Mouse (Mus musculus): ENCODE results near the gene Ghrl. TPM values are rescaled to one million over a fixed set of nuclear protein-coding genes. Genes with fewer than 3 reads are reported as not detected.

The Ghrl gene
- 169 and 177 TPM in 2 replicates for polyA plus RNA-seq (2015; fragmentation: Nextera tagmentation; extraction: Ambion mirVana)

DNA sequence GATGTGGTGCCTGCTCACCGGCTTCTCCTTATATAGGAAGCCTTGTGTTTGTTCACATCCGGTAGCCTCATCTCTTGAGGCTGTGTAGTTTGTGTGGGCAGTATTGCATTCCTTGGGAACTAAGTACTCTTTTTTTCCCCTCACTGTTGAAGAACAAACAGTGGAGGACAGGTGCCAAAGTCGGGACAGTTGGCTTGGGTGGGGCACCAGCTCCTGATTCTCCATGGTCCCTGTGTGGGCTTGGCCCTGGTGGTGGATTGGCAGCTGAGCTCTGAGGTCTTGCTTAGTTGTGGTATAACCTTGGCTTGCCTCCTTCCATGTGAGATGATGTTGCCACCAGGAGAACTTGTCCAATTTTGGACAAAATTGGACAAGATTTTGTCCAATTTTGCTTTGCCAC is at the start of gene Ghrl:
TSS of gene Ghrl (minus strand) at position 3 of the 400 bp plus-strand sequence.
- ATAC-seq, result no peak
- Histone ChIP-seq H3K36me3 (ENCODE audit: control insufficient read depth, insufficient read depth, low read length) (peaks cover 3% of the 10 kb centered on the region), H3K4me3 (ENCODE audit: low read length) (no peak within 1 kb of the TSS), H3K9me3 (ENCODE audit: control insufficient read depth, low read length) (no peaks in the 10 kb centered on the region), H3K27me3 (replicated peaks; ENCODE audit: control insufficient read depth, insufficient read depth, low read length) (no peaks in the 10 kb centered on the region), H3K9ac (ENCODE audit: low read depth, low read length) (no peak within 1 kb of the TSS), H3K27ac (ENCODE audit: low read length) (no peak within 1 kb of the TSS), H3K4me1 (ENCODE audit: control insufficient read depth, insufficient read depth, low read length) (peaks cover under 1% of the 10 kb centered on the region; the same call in 1 of the 2 replicates), H3K4me2 (ENCODE audit: low read depth, low read length) (no peak within 1 kb of the TSS)
- WGBS, result 70% methylated on average over 3 of the region's 3 CpGs

DNA sequence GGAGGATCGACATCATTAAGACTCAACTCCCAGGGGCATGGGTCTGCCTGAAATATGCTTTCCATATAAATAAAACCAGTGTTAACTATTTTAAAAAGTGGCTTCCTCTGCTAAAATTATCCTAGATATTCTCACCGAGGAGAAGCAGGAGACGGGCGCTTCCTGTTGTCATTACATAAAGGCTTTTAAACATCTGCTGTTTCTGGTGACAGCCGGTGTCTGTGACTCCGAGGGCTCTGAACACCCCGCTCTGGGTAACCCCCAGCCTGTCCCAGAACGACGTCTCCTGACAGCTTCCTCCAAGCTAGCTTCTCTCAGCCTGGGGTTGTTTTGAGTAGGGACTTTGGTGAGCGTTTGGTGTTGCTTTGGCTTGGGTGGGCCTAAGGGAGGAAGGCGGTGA is 49.1 kb upstream of the Ghrl start:
- H3K27ac ChIP-seq (ENCODE audit: low read length), result no peak overlapping the region
- WGBS, result 56% methylated on average over 11 of the region's 11 CpGs
- no peaks in the 10 kb centered on the region for H3K36me3 ChIP-seq (ENCODE audit: control insufficient read depth, insufficient read depth, low read length)
- no peak overlapping the region for H3K4me3 ChIP-seq (ENCODE audit: low read length)
- no peak for ATAC-seq
- no peaks in the 10 kb centered on the region for H3K9me3 ChIP-seq (ENCODE audit: control insufficient read depth, low read length)
- H3K4me2 ChIP-seq (ENCODE audit: low read depth, low read length), result no peak overlapping the region
- no peaks in the 10 kb centered on the region for H3K27me3 ChIP-seq (replicated peaks; ENCODE audit: control insufficient read depth, insufficient read depth, low read length)
- no peak overlapping the region for H3K9ac ChIP-seq (ENCODE audit: low read depth, low read length)
- H3K4me1 ChIP-seq (ENCODE audit: control insufficient read depth, insufficient read depth, low read length), result no peaks in the 10 kb centered on the region

DNA sequence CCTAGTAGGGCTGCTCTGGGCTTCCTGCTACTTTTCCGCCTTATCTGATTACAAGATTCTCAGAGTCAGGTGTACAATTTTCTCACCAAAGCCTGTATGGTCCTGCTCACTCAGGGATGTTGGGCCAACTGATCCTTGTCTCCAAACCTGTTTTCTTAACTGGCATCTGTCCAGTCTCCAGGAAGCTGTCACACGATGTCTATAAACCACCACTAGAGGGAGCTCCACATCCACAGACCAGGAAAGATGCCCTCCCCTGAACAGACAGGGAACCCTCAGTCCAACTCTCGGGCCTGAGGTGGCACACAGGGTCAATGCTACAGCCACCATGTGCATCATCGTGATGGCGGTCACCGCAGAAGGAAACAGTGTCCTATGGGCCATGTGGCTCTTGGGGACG is 42.0 kb upstream of the Ghrl start:
- WGBS, result 27% methylated on average over 7 of the region's 7 CpGs

DNA sequence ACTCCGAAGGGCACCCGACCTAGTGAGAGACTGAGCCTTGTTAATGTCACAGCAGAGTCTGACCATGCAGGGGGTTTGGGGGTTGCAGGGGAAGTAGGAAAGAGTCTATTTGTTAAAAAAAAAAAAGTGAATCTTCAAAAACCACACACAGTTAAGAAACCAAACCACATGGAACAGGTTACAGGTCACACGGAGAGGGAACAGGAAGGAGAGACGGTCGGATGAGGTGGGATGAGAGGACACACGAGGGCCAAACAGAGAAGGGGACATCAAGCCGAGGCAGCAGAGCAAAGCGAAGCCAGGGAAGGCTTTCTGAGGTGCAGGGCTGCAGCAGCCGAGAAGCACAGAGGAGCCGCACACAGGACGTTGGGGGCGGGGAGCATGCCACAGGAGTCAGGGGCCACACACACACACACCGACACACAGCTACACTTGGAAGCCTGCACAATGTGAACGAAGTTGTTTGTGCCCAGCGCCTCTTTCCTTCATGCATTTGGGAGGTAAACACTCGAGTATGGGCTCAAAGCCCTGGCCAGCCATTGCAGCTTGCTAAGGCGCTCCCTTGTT is 29.5 kb upstream of the Ghrl start:
- H3K4me3 ChIP-seq (ENCODE audit: low read length), result no peak overlapping the region
- WGBS, result 55% methylated on average over 17 of the region's 17 CpGs
- H3K27ac ChIP-seq (ENCODE audit: low read length), result no peak overlapping the region
- H3K9ac ChIP-seq (ENCODE audit: low read depth, low read length), result no peak overlapping the region
- H3K36me3 ChIP-seq (ENCODE audit: control insufficient read depth, insufficient read depth, low read length), result no peaks in the 10 kb centered on the region
- no peak overlapping the region for H3K4me2 ChIP-seq (ENCODE audit: low read depth, low read length)
- no peaks in the 10 kb centered on the region for H3K9me3 ChIP-seq (ENCODE audit: control insufficient read depth, low read length)
- H3K27me3 ChIP-seq (replicated peaks; ENCODE audit: control insufficient read depth, insufficient read depth, low read length), result peaks cover 11% of the 10 kb centered on the region; the same call in 1 of the 2 replicates
- H3K4me1 ChIP-seq (ENCODE audit: control insufficient read depth, insufficient read depth, low read length), result no peaks in the 10 kb centered on the region
- no peak for ATAC-seq

More for the DNA sequence above, 42.0 kb upstream of the Ghrl start:
- H3K4me2 ChIP-seq (ENCODE audit: low read depth, low read length), result no peak overlapping the region
- H3K9ac ChIP-seq (ENCODE audit: low read depth, low read length), result no peak overlapping the region
- peak; percentile 33; the same call in 1 of the 2 replicates for ATAC-seq
- no peaks in the 10 kb centered on the region for H3K27me3 ChIP-seq (replicated peaks; ENCODE audit: control insufficient read depth, insufficient read depth, low read length)
- no peaks in the 10 kb centered on the region for H3K36me3 ChIP-seq (ENCODE audit: control insufficient read depth, insufficient read depth, low read length)
- H3K9me3 ChIP-seq (ENCODE audit: control insufficient read depth, low read length), result no peaks in the 10 kb centered on the region
- H3K4me1 ChIP-seq (ENCODE audit: control insufficient read depth, insufficient read depth, low read length), result no peaks in the 10 kb centered on the region
- no peak overlapping the region for H3K27ac ChIP-seq (ENCODE audit: low read length)
- no peak overlapping the region for H3K4me3 ChIP-seq (ENCODE audit: low read length)

DNA sequence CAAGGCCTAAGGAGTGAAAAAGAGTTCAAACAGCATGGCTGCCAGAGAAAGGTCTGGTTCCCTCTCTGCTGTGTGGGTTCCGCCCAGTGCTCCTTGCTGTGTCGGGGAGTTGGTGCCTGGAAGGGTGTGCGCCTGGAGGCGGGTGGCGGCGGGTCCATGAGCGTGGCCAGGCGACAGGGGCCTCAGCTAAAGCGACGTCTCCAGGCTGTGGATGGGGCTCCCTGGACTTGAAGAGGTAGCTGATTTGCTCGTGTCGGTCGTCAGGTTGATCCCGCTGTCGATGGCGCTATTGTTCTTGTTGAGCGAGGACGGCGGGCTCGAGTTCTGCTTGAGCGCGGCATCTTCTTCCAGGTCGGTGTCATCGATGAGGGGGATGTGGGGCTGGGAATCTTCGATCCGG is 28.7 kb upstream of the Ghrl start:
- Histone ChIP-seq H3K4me1 (ENCODE audit: control insufficient read depth, insufficient read depth, low read length) (no peaks in the 10 kb centered on the region), H3K4me2 (ENCODE audit: low read depth, low read length) (peak overlapping the region; percentile 34), H3K9me3 (ENCODE audit: control insufficient read depth, low read length) (no peaks in the 10 kb centered on the region), H3K9ac (ENCODE audit: low read depth, low read length) (no peak overlapping the region), H3K4me3 (ENCODE audit: low read length) (peak overlapping the region; percentile 16; the same call in 1 of the 2 replicates), H3K27me3 (replicated peaks; ENCODE audit: control insufficient read depth, insufficient read depth, low read length) (peaks cover 11% of the 10 kb centered on the region; the same call in 1 of the 2 replicates), H3K36me3 (ENCODE audit: control insufficient read depth, insufficient read depth, low read length) (no peaks in the 10 kb centered on the region), H3K27ac (ENCODE audit: low read length) (no peak overlapping the region)
- ATAC-seq, result peak; percentile 23; the same call in 1 of the 2 replicates
- 28% methylated on average over 26 of the region's 26 CpGs for WGBS

DNA sequence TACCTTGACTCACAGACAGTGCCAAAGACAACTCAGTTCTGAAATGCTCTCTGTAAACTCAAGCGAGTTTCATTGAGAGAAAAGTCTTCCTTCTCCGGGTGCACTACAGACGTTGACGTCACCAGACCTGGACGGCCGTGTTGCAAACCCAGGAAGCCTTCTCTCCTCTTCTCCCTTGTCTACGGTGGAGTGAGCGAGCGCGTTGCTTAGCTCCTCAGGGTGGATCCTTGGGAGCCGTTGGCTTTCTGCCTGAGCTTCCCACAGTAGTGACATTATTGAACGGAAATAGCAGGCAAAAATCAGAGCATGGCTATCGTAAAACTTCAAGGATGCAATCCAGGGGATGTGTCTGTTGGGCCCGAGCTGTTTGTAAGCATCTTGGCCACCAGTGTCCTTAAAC is 27.6 kb upstream of the Ghrl start:
- H3K4me2 ChIP-seq (ENCODE audit: low read depth, low read length), result no peak overlapping the region
- no peak overlapping the region for H3K27ac ChIP-seq (ENCODE audit: low read length)
- H3K27me3 ChIP-seq (replicated peaks; ENCODE audit: control insufficient read depth, insufficient read depth, low read length), result peaks cover 11% of the 10 kb centered on the region; the same call in 1 of the 2 replicates
- no peak overlapping the region for H3K4me3 ChIP-seq (ENCODE audit: low read length)
- WGBS, result 78% methylated on average over 14 of the region's 14 CpGs
- H3K9me3 ChIP-seq (ENCODE audit: control insufficient read depth, low read length), result no peaks in the 10 kb centered on the region
- no peaks in the 10 kb centered on the region for H3K4me1 ChIP-seq (ENCODE audit: control insufficient read depth, insufficient read depth, low read length)
- H3K36me3 ChIP-seq (ENCODE audit: control insufficient read depth, insufficient read depth, low read length), result no peaks in the 10 kb centered on the region
- no peak for ATAC-seq
- H3K9ac ChIP-seq (ENCODE audit: low read depth, low read length), result no peak overlapping the region

DNA sequence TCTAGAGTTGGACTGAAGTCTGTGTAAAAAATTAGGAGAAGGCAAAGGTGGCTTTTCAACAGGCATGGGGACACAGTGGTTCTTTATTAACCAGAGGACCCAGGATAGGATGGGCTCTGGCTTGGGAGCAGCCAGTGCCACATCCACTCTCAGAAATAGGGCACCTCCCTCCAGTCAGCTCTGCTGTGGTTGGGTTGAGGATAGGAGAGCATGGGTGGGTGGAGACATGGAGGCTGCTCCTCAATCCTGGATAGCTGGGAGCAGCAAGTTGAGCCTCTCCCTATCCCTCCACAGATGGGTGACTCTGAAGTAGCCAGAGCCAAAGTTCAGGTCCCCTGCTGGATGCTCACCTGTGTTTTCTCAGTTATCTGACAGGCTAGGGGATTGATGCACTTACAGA is 25.4 kb upstream of the Ghrl start:
- H3K27me3 ChIP-seq (replicated peaks; ENCODE audit: control insufficient read depth, insufficient read depth, low read length), result peaks cover 11% of the 10 kb centered on the region; the same call in 1 of the 2 replicates
- no peak overlapping the region for H3K4me3 ChIP-seq (ENCODE audit: low read length)
- H3K4me2 ChIP-seq (ENCODE audit: low read depth, low read length), result no peak overlapping the region
- H3K4me1 ChIP-seq (ENCODE audit: control insufficient read depth, insufficient read depth, low read length), result no peaks in the 10 kb centered on the region
- no peaks in the 10 kb centered on the region for H3K36me3 ChIP-seq (ENCODE audit: control insufficient read depth, insufficient read depth, low read length)
- no peak for ATAC-seq
- H3K9me3 ChIP-seq (ENCODE audit: control insufficient read depth, low read length), result no peaks in the 10 kb centered on the region
- no peak overlapping the region for H3K27ac ChIP-seq (ENCODE audit: low read length)
- H3K9ac ChIP-seq (ENCODE audit: low read depth, low read length), result no peak overlapping the region

DNA sequence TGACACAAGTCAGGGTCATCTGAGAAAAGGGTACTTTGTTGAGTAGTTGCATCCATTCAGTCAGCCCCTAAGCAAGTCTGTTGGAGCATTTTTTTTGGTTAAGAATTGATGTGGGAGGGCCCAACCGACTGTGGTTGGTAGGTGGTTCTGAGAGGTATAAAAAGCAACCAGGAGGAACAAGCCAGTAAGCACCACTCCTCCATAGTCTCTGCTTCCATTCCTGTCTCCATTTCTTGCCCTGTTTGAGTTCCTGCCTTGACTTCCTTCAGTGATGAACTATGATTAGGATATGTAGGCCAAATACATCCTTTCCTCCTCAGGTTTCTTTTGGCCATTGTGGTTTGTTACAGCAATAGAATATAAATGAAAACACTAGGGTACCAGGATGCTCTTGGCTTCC is 23.4 kb upstream of the Ghrl start:
- Histone ChIP-seq H3K4me3 (ENCODE audit: low read length) (no peak overlapping the region), H3K27ac (ENCODE audit: low read length) (no peak overlapping the region), H3K36me3 (ENCODE audit: control insufficient read depth, insufficient read depth, low read length) (no peaks in the 10 kb centered on the region), H3K9me3 (ENCODE audit: control insufficient read depth, low read length) (no peaks in the 10 kb centered on the region), H3K9ac (ENCODE audit: low read depth, low read length) (no peak overlapping the region), H3K4me1 (ENCODE audit: control insufficient read depth, insufficient read depth, low read length) (peaks cover 7% of the 10 kb centered on the region; the same call in 1 of the 2 replicates), H3K4me2 (ENCODE audit: low read depth, low read length) (no peak overlapping the region), H3K27me3 (replicated peaks; ENCODE audit: control insufficient read depth, insufficient read depth, low read length) (0 out of 2 replicates have a peak, but pooled peaks cover 3% of the 10 kb centered on the region)
- ATAC-seq, result no peak
- WGBS, result 44% methylated on average over 1 of the region's 1 CpGs

DNA sequence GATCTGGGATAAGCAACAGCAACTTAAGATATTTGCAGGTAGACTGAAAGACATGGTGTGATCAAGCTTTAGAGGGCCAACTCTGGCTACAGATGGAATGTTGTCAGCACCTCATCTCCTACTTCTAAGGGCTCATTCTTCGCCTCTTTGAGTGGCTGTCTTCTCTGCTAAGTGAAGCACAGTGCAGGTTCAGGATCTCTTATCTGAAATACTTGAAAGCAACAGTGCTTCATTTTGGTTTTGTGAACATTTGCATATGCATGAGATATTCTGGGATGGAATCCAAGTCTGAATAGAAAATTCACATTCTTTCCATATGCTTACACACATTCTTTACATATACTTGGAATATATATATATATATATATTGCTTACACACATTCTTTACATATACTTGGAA is 22.6 kb upstream of the Ghrl start:
- 0 out of 2 replicates have a peak, but pooled peaks cover 1% of the 10 kb centered on the region for H3K27me3 ChIP-seq (replicated peaks; ENCODE audit: control insufficient read depth, insufficient read depth, low read length)
- H3K4me2 ChIP-seq (ENCODE audit: low read depth, low read length), result no peak overlapping the region
- H3K4me1 ChIP-seq (ENCODE audit: control insufficient read depth, insufficient read depth, low read length), result peaks cover 9% of the 10 kb centered on the region; the same call in 1 of the 2 replicates
- H3K27ac ChIP-seq (ENCODE audit: low read length), result no peak overlapping the region
- H3K4me3 ChIP-seq (ENCODE audit: low read length), result no peak overlapping the region
- H3K9ac ChIP-seq (ENCODE audit: low read depth, low read length), result no peak overlapping the region
- H3K36me3 ChIP-seq (ENCODE audit: control insufficient read depth, insufficient read depth, low read length), result no peaks in the 10 kb centered on the region
- ATAC-seq, result no peak
- 88% methylated on average over 1 of the region's 1 CpGs for WGBS
- no peaks in the 10 kb centered on the region for H3K9me3 ChIP-seq (ENCODE audit: control insufficient read depth, low read length)

DNA sequence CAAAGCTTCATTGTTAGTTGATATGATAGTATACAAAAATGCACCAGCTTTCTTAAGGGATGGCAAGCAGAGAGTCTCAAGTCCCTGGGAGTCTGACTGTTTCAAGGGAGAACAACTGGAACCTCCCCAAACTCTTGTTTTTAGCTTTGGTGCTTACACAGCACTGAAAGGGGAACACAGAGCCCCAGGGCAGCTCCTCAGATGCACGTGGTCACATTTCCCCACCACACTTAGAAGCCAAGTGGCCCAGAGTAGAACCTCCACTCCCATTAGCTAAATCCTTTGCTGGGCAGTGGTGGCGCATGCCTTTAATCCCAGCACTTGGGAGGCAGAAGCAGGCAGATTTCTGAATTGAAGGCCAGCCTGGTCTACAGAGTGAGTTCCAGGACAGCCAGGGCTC is 21.7 kb upstream of the Ghrl start:
- 67% methylated on average over 2 of the region's 2 CpGs for WGBS
- no peaks in the 10 kb centered on the region for H3K27me3 ChIP-seq (replicated peaks; ENCODE audit: control insufficient read depth, insufficient read depth, low read length)
- H3K4me2 ChIP-seq (ENCODE audit: low read depth, low read length), result no peak overlapping the region
- H3K9me3 ChIP-seq (ENCODE audit: control insufficient read depth, low read length), result no peaks in the 10 kb centered on the region
- H3K27ac ChIP-seq (ENCODE audit: low read length), result no peak overlapping the region
- no peaks in the 10 kb centered on the region for H3K36me3 ChIP-seq (ENCODE audit: control insufficient read depth, insufficient read depth, low read length)
- ATAC-seq, result no peak
- H3K9ac ChIP-seq (ENCODE audit: low read depth, low read length), result no peak overlapping the region
- H3K4me3 ChIP-seq (ENCODE audit: low read length), result no peak overlapping the region
- peaks cover 9% of the 10 kb centered on the region; the same call in 1 of the 2 replicates for H3K4me1 ChIP-seq (ENCODE audit: control insufficient read depth, insufficient read depth, low read length)

Data from intestine, embryonic 16.5 days (tissue).